Mouse (Mus musculus): ENCODE measurements around the gene Ppp4r2. TPM values are rescaled to one million over a fixed set of nuclear protein-coding genes. Genes with fewer than 3 reads are reported as not detected.

Ppp4r2 gene
- polyA plus RNA-seq, 1 experiment from 2014 or later, result 28.0 TPM

DNA sequence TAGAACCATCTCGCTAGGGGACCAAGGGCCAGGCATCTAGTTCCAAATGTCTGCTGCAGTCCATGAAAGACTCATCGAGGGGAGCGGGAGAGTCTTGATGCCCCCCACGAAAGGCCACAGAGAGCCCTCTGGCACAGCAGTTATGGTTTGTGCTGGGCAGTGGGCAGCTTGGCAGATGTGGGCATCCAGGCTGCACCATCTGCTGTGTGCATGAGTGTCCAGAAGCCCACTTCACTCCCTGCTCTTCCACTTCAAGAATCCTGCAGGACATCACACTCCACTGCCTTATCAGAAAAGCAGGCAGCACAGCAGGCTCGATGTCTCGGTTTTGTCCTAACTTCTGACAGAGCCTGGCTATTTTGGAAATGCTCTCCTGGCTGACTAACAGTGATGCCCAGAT lies 55.9 kb downstream of the Ppp4r2 start:
- no peak overlapping the region for H3K4me3 ChIP-seq
- WGBS, result 78% methylated on average over 6 of the region's 6 CpGs
- H3K9ac ChIP-seq (replicated peaks), result no peak overlapping the region
- no peaks in the 10 kb centered on the region for H3K4me1 ChIP-seq
- ATAC-seq (ENCODE audit: low FRiP score, low read depth), result no peak
- no peak overlapping the region for H3K4me2 ChIP-seq (replicated peaks)
- H3K27ac ChIP-seq (replicated peaks), result no peak overlapping the region
- H3K9me3 ChIP-seq, result no peaks in the 10 kb centered on the region
- no peaks in the 10 kb centered on the region for H3K27me3 ChIP-seq
- no peaks in the 10 kb centered on the region for H3K36me3 ChIP-seq

DNA sequence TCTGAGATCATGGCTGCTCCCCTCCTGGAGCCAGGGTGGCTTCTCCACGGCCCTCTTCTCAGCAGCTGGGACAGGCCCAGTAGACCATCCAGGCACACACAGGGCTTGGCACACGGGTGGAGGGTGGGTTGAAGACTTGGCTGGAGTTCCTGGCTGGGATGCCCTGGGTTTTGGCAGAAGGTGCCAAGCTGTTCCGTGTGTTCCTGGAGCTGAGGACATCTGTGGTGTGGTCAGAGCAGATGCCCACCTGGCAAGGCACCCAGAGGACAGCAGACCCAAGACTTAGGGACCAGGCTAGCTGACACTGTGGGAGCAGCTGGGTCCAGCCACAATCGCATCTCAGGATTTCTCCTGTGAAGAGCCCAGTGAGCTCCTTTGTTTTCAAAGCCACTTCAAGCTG lies 59.1 kb downstream of the Ppp4r2 start:
- Histone ChIP-seq H3K27ac (replicated peaks) (no peak overlapping the region), H3K9ac (replicated peaks) (no peak overlapping the region), H3K4me2 (replicated peaks) (no peak overlapping the region), H3K9me3 (no peaks in the 10 kb centered on the region), H3K27me3 (no peaks in the 10 kb centered on the region), H3K4me3 (no peak overlapping the region), H3K36me3 (no peaks in the 10 kb centered on the region), H3K4me1 (no peaks in the 10 kb centered on the region)
- 80% methylated on average over 4 of the region's 4 CpGs for WGBS
- ATAC-seq (ENCODE audit: low FRiP score, low read depth), result no peak

DNA sequence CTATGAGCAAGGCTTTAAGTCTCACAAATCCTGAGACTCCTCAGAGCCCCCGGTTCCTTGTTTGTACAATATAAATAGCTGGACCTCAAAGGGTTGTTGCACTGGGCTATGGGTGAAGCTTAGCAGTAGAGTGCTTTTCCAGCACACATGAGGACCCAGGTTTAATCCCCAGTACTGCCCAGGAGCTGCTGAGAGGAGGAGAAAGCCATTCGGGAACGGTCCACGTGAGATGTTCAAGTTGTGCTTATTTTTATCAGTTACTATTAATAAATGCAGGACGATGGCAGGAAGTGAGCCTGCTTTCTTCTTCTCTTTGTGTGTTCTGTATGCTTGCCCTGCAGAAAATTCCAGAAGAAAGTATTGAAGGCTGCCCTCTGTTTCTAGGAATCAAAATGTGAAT lies 59.7 kb downstream of the Ppp4r2 start:
- WGBS, result 82% methylated on average over 5 of the region's 5 CpGs
- H3K36me3 ChIP-seq, result no peaks in the 10 kb centered on the region
- ATAC-seq (ENCODE audit: low FRiP score, low read depth), result no peak

GRCm38 (mm10) chr6:100895183-100895582 lies 61.8 kb downstream of the Ppp4r2 start:
- Histone ChIP-seq H3K4me3 (no peak overlapping the region), H3K27ac (replicated peaks) (no peak overlapping the region), H3K9me3 (no peaks in the 10 kb centered on the region), H3K36me3 (no peaks in the 10 kb centered on the region), H3K9ac (replicated peaks) (no peak overlapping the region), H3K4me2 (replicated peaks) (no peak overlapping the region), H3K4me1 (no peaks in the 10 kb centered on the region), H3K27me3 (no peaks in the 10 kb centered on the region)
- WGBS, result 75% methylated on average over 8 of the region's 8 CpGs
- ATAC-seq (ENCODE audit: low FRiP score, low read depth), result no peak

More for the DNA sequence above, 59.7 kb downstream of the Ppp4r2 start:
- Histone ChIP-seq H3K4me3 (no peak overlapping the region), H3K27ac (replicated peaks) (no peak overlapping the region), H3K27me3 (no peaks in the 10 kb centered on the region), H3K4me2 (replicated peaks) (no peak overlapping the region), H3K4me1 (no peaks in the 10 kb centered on the region), H3K9ac (replicated peaks) (no peak overlapping the region), H3K9me3 (no peaks in the 10 kb centered on the region)

- no peak overlapping the region for H3K4me3 ChIP-seq
- H3K9ac ChIP-seq (replicated peaks), result no peak overlapping the region
- H3K27me3 ChIP-seq, result no peaks in the 10 kb centered on the region
- 71% methylated on average over 5 of the region's 5 CpGs for WGBS
- no peaks in the 10 kb centered on the region for H3K36me3 ChIP-seq
- no peaks in the 10 kb centered on the region for H3K4me1 ChIP-seq
- H3K9me3 ChIP-seq, result no peaks in the 10 kb centered on the region
- no peak for ATAC-seq (ENCODE audit: low FRiP score, low read depth)
- no peak overlapping the region for H3K27ac ChIP-seq (replicated peaks)
- H3K4me2 ChIP-seq (replicated peaks), result no peak overlapping the region
Measured at GRCm38 (mm10) chr6:100896883-100897282, 63.5 kb downstream of the Ppp4r2 start.

GRCm38 (mm10) chr6:100904463-100904862 lies 71.0 kb downstream of the Ppp4r2 start:
- Histone ChIP-seq H3K27me3 (no peaks in the 10 kb centered on the region), H3K9me3 (no peaks in the 10 kb centered on the region), H3K4me1 (no peaks in the 10 kb centered on the region; the same call in 1 of the 2 replicates), H3K27ac (replicated peaks) (no peak overlapping the region), H3K4me3 (no peak overlapping the region), H3K36me3 (no peaks in the 10 kb centered on the region), H3K4me2 (replicated peaks) (no peak overlapping the region), H3K9ac (replicated peaks) (no peak overlapping the region)
- peak; percentile 23; the same call in 1 of the 2 replicates for ATAC-seq (ENCODE audit: low FRiP score, low read depth)
- 52% methylated on average over 5 of the region's 5 CpGs for WGBS

- no peaks in the 10 kb centered on the region for H3K27me3 ChIP-seq
- H3K4me2 ChIP-seq (replicated peaks), result no peak overlapping the region
- 0 out of 2 replicates have a peak, but pooled peaks cover 2% of the 10 kb centered on the region for H3K4me1 ChIP-seq
- ATAC-seq (ENCODE audit: low FRiP score, low read depth), result no peak
- no peak overlapping the region for H3K27ac ChIP-seq (replicated peaks)
- H3K4me3 ChIP-seq, result no peak overlapping the region
- H3K9me3 ChIP-seq, result no peaks in the 10 kb centered on the region
- H3K9ac ChIP-seq (replicated peaks), result no peak overlapping the region
- no peaks in the 10 kb centered on the region for H3K36me3 ChIP-seq
- WGBS, result 68% methylated on average over 2 of the region's 2 CpGs
Measured at GRCm38 (mm10) chr6:100910136-100910675, 76.8 kb downstream of the Ppp4r2 start.

Other genes starting within 250 kb of the Ppp4r2 start
- gene Shq1, start 162.5 kb upstream of the Ppp4r2 start, polyA plus RNA-seq (2016; fragmentation: Nextera tagmentation; extraction: Ambion mirVana), result 16.8 and 17.3 TPM in 2 replicates
- gene Gxylt2, start 128.9 kb upstream of the Ppp4r2 start, polyA plus RNA-seq (2016; fragmentation: Nextera tagmentation; extraction: Ambion mirVana), result 5.6 and 6.0 TPM in 2 replicates